Mouse (Mus musculus): ENCODE results near the gene Vps37b. TPM values are rescaled to one million over a fixed set of nuclear protein-coding genes. Genes with fewer than 3 reads are reported as not detected.

The Vps37b gene
- polyA plus RNA-seq, 1 experiment = 119 TPM

- no peaks in the 10 kb centered on the region for H3K27me3 ChIP-seq (ENCODE audit: control insufficient read depth, insufficient read depth, low read length)
- H3K36me3 ChIP-seq (ENCODE audit: control insufficient read depth, insufficient read depth, low read length) = no peaks in the 10 kb centered on the region
- no peaks in the 10 kb centered on the region; the same call in 1 of the 2 replicates for H3K4me1 ChIP-seq (replicated peaks; ENCODE audit: control insufficient read depth, insufficient read depth, low read length)
- no peak overlapping the region for H3K4me3 ChIP-seq (ENCODE audit: control insufficient read depth, insufficient read depth, low read length)
- H3K27ac ChIP-seq (ENCODE audit: control insufficient read depth, insufficient read depth, low read length) = no peak overlapping the region
- WGBS = 96% methylated on average over 14 of the region's 14 CpGs
- no peak for TF ChIP-seq CTCF (IDR thresholded peaks at IDR 0.05; ENCODE audit: borderline replicate concordance, control insufficient read depth, extremely low read depth, insufficient read depth, low read length, poor library complexity)
- TF ChIP-seq POLR2A (IDR thresholded peaks at IDR 0.05; ENCODE audit: control insufficient read depth, extremely low read depth, insufficient read depth, low read length, poor library complexity) = no peak
- DNase-seq = no peak
Observed at GRCm38 (mm10) chr5:123996695-123997094, 35.4 kb downstream of the Vps37b start.

- no peaks in the 10 kb centered on the region; the same call in 1 of the 2 replicates for H3K4me1 ChIP-seq (replicated peaks; ENCODE audit: control insufficient read depth, insufficient read depth, low read length)
- no peaks in the 10 kb centered on the region for H3K36me3 ChIP-seq (ENCODE audit: control insufficient read depth, insufficient read depth, low read length)
- H3K27me3 ChIP-seq (ENCODE audit: control insufficient read depth, insufficient read depth, low read length) = no peaks in the 10 kb centered on the region
- 98% methylated on average over 10 of the region's 10 CpGs for WGBS
- TF ChIP-seq CTCF (IDR thresholded peaks at IDR 0.05; ENCODE audit: borderline replicate concordance, control insufficient read depth, extremely low read depth, insufficient read depth, low read length, poor library complexity) = no peak
- DNase-seq = peak; percentile 27
- no peak overlapping the region for H3K27ac ChIP-seq (ENCODE audit: control insufficient read depth, insufficient read depth, low read length)
- no peak overlapping the region for H3K4me3 ChIP-seq (ENCODE audit: control insufficient read depth, insufficient read depth, low read length)
Observed at GRCm38 (mm10) chr5:123996194-123996593, 35.9 kb downstream of the Vps37b start.

- 94% methylated on average over 6 of the region's 6 CpGs for WGBS
- no peaks in the 10 kb centered on the region for H3K27me3 ChIP-seq (ENCODE audit: control insufficient read depth, insufficient read depth, low read length)
- H3K4me1 ChIP-seq (replicated peaks; ENCODE audit: control insufficient read depth, insufficient read depth, low read length) = no peaks in the 10 kb centered on the region
- no peak for DNase-seq
- H3K4me3 ChIP-seq (ENCODE audit: control insufficient read depth, insufficient read depth, low read length) = no peak overlapping the region
- H3K36me3 ChIP-seq (ENCODE audit: control insufficient read depth, insufficient read depth, low read length) = no peaks in the 10 kb centered on the region
- H3K27ac ChIP-seq (ENCODE audit: control insufficient read depth, insufficient read depth, low read length) = no peak overlapping the region
- TF ChIP-seq POLR2A (IDR thresholded peaks at IDR 0.05; ENCODE audit: control insufficient read depth, extremely low read depth, insufficient read depth, low read length, poor library complexity) (no peak), CTCF (IDR thresholded peaks at IDR 0.05; ENCODE audit: borderline replicate concordance, control insufficient read depth, extremely low read depth, insufficient read depth, low read length, poor library complexity) (no peak)
Observed at GRCm38 (mm10) chr5:123995388-123995787, 36.7 kb downstream of the Vps37b start.

- H3K27me3 ChIP-seq (ENCODE audit: control insufficient read depth, insufficient read depth, low read length) = no peaks in the 10 kb centered on the region
- H3K36me3 ChIP-seq (ENCODE audit: control insufficient read depth, insufficient read depth, low read length) = no peaks in the 10 kb centered on the region
- no peak for TF ChIP-seq POLR2A (IDR thresholded peaks at IDR 0.05; ENCODE audit: control insufficient read depth, extremely low read depth, insufficient read depth, low read length, poor library complexity)
- no peak for TF ChIP-seq CTCF (IDR thresholded peaks at IDR 0.05; ENCODE audit: borderline replicate concordance, control insufficient read depth, extremely low read depth, insufficient read depth, low read length, poor library complexity)
- no peak overlapping the region for H3K27ac ChIP-seq (ENCODE audit: control insufficient read depth, insufficient read depth, low read length)
- WGBS = 97% methylated on average over 7 of the region's 7 CpGs
- no peaks in the 10 kb centered on the region for H3K4me1 ChIP-seq (replicated peaks; ENCODE audit: control insufficient read depth, insufficient read depth, low read length)
- DNase-seq = no peak
- no peak overlapping the region for H3K4me3 ChIP-seq (ENCODE audit: control insufficient read depth, insufficient read depth, low read length)
Observed at GRCm38 (mm10) chr5:123994468-123994867, 37.6 kb downstream of the Vps37b start.

DNA sequence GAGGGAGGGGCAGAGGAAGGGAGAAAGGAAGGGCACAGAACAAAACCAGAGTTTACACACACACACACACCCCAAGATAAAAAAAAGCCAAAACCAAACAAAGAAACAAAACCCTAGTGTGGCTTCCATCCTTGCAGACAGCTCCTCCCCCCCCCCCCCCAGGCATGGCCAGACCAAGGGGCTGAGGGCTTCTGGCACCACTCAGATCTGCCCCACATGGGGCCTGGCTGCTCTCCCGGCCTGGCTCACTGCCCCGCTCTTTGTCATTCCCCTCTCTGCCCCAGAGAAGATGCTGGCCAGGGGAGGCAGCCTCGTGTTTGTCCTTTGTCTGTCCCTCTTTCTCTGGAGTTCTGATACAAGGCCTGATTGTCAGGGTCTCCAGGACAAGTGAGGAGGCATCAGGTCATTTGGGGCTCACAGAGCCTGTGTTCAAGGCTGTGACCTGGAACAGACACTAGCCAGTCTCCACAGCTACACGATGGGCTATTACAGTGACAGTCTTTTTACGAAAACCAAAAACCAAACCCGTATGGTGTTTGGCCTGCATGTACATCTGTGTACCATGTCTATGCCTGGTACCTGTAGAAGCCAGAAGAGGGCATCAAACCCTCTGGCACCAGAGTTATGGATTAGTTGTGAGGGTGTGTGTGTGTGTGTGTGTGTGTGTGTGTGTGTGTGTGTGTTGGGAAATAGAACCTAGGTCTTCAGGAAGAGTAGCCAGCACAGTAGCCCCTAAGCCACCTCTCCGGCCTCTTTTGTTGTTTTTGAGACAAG is 38.6 kb downstream of the Vps37b start:
- Histone ChIP-seq H3K27ac (ENCODE audit: control insufficient read depth, insufficient read depth, low read length) (no peak overlapping the region), H3K36me3 (ENCODE audit: control insufficient read depth, insufficient read depth, low read length) (no peaks in the 10 kb centered on the region), H3K27me3 (ENCODE audit: control insufficient read depth, insufficient read depth, low read length) (no peaks in the 10 kb centered on the region), H3K4me3 (ENCODE audit: control insufficient read depth, insufficient read depth, low read length) (no peak overlapping the region), H3K4me1 (replicated peaks; ENCODE audit: control insufficient read depth, insufficient read depth, low read length) (no peaks in the 10 kb centered on the region)
- WGBS = 94% methylated on average over 7 of the region's 7 CpGs
- no peak for DNase-seq
- TF ChIP-seq POLR2A (IDR thresholded peaks at IDR 0.05; ENCODE audit: control insufficient read depth, extremely low read depth, insufficient read depth, low read length, poor library complexity) = no peak
- no peak for TF ChIP-seq CTCF (IDR thresholded peaks at IDR 0.05; ENCODE audit: borderline replicate concordance, control insufficient read depth, extremely low read depth, insufficient read depth, low read length, poor library complexity)

DNA sequence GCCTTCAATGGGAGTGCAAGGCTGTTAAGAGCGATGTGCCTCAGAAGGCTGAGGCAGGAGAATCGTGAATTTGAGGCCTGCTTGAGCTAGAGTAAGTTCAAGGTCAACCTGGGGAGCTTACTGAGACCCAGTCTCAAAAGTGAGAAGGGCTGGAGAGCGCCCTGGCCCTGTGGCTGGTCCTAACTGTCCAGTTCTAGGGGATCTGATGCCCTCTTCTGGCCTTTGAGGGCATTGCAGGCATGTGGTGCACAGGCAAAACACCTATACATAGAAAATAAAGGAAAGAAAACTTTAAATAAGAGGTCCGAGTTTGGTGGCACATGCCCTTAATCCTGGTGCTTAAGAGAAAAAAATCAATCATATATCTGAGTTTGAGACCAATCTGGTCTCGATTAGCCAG is 39.3 kb downstream of the Vps37b start:
- DNase-seq = peak; percentile 77
- 50% methylated on average over 5 of the region's 5 CpGs for WGBS
- Histone ChIP-seq H3K36me3 (ENCODE audit: control insufficient read depth, insufficient read depth, low read length) (no peaks in the 10 kb centered on the region), H3K27me3 (ENCODE audit: control insufficient read depth, insufficient read depth, low read length) (no peaks in the 10 kb centered on the region), H3K27ac (ENCODE audit: control insufficient read depth, insufficient read depth, low read length) (no peak overlapping the region), H3K4me1 (replicated peaks; ENCODE audit: control insufficient read depth, insufficient read depth, low read length) (no peaks in the 10 kb centered on the region), H3K4me3 (ENCODE audit: control insufficient read depth, insufficient read depth, low read length) (no peak overlapping the region)
- TF ChIP-seq CTCF (IDR thresholded peaks at IDR 0.05; ENCODE audit: borderline replicate concordance, control insufficient read depth, extremely low read depth, insufficient read depth, low read length, poor library complexity) = peak; percentile 95
- no peak for TF ChIP-seq POLR2A (IDR thresholded peaks at IDR 0.05; ENCODE audit: control insufficient read depth, extremely low read depth, insufficient read depth, low read length, poor library complexity)

Measured in thymus, adult 2 months (tissue).